Mouse (Mus musculus) embryonic facial prominence, embryonic 12.5 days (tissue): ENCODE results near the gene Gm13941. TPM values are rescaled to one million over a fixed set of nuclear protein-coding genes. Genes with fewer than 3 reads are reported as not detected.

Source experiments
- ATAC-seq: fragments of 200-750 bp; cut with Nextera tagmentation; 2 replicates; pipeline ENCODE4 v1.8.0; 2017; ENCODE audit not compliant: insufficient number of reproducible peaks, insufficient read depth, low FRiP score, low TSS enrichment
- H3K27ac ChIP-seq: fragments of 300-500 bp; sonication (generic); 2 replicates; pipeline ENCODE4 v1.5.1; 2016; ENCODE audit warnings: mild to moderate bottlenecking
- H3K27me3 ChIP-seq: fragments of 300-500 bp; sonication (generic); 2 replicates; pipeline ENCODE4 v1.6.1; 2016; ENCODE audit warnings: mild to moderate bottlenecking, moderate library complexity
- H3K36me3 ChIP-seq: fragments of 300-500 bp; sonication (generic); 2 replicates; pipeline ENCODE4 v1.6.1; 2016; ENCODE audit warnings: mild to moderate bottlenecking
- H3K4me1 ChIP-seq: fragments of 300-500 bp; sonication (generic); 2 replicates; pipeline ENCODE4 v1.6.1; 2016
- H3K4me2 ChIP-seq: fragments of 300-500 bp; sonication (generic); replicated peaks from 2 replicates; pipeline ENCODE4 v1.6.1; 2016; ENCODE audit warnings: mild to moderate bottlenecking, moderate library complexity
- H3K4me3 ChIP-seq: fragments of 300-500 bp; sonication (generic); 2 replicates; pipeline ENCODE4 v1.5.1; 2016; ENCODE audit warnings: mild to moderate bottlenecking
- H3K9ac ChIP-seq: fragments of 300-500 bp; sonication (generic); 2 replicates; pipeline ENCODE4 v1.6.1; 2016; ENCODE audit warnings: mild to moderate bottlenecking, moderate library complexity
- H3K9me3 ChIP-seq: fragments of 300-500 bp; sonication (generic); 2 replicates; pipeline ENCODE4 v1.6.1; 2016; ENCODE audit warnings: mild to moderate bottlenecking, moderate library complexity
- WGBS: fragments of 180-500 bp; shearing (Covaris S2); methylation state at CpG from one replicate; pipeline ENCODE4 v1.1.7; 2016; 5-methylcytosine and 5-hydroxymethylcytosine counted together
- polyA plus RNA-seq: library from polyadenylated mRNA; unstranded; fragments of >200 nt; fragmentation: Nextera tagmentation; extraction: Ambion mirVana; gene quantifications from 2 replicates; pipeline ENCODE4 v1.2.1, GENCODE M21; 2016

Gm13941 gene
- polyA plus RNA-seq = not detected in 2 replicates

DNA sequence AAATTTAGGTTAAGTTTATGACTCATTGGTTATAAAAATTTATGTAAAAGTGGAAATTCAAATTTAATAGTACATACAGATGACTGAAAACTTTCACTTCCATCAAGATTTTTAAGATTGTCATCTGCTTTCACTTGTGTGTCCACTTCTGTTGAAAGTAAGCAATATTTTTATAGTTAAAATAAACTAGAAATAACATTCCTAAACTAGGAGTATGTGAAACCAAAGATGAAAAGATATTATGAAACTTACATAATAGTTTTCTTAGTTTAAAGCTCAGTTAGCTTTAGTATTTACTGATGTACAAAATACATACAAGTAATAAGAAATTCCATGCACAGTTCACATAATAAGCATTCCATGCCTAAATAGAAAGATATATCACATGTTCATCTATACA, at the start of gene Gm13941:
Gene Gm13941 (minus strand): TSS at position 101 of the 400 bp plus-strand sequence.
- Histone ChIP-seq H3K9ac (no peak within 1 kb of the TSS), H3K27ac (no peak within 1 kb of the TSS), H3K9me3 (no peaks in the 10 kb centered on the region), H3K27me3 (no peaks in the 10 kb centered on the region), H3K36me3 (no peaks in the 10 kb centered on the region), H3K4me3 (no peak within 1 kb of the TSS), H3K4me2 (no peak within 1 kb of the TSS), H3K4me1 (no peaks in the 10 kb centered on the region)
- no peak for ATAC-seq

DNA sequence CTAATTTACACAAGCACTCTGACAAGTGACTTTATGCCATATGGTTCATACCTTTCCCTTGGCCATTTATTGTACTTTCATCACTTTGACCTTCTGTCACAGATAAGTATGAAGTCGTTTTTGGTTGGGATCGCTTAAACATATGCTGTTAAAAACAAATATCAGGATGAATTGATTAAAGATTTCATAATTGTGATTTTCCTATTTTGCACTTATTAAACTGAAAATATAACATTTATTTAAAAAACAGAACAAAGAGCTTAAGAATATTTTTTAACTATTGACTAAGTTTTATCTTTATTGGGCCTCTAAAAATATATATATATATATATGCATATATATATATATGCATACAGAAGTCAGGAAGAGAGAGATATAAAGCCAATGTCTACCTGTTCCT, 47.1 kb upstream of the Gm13941 start, which contains the start of gene Gm15130:
Gene Gm15130 (minus strand): TSS at position 101 of the 400 bp plus-strand sequence.
- H3K27me3 ChIP-seq = no peaks in the 10 kb centered on the region
- WGBS = 76% methylated on average over 2 of the region's 2 CpGs
- H3K4me3 ChIP-seq = no peak within 1 kb of the TSS
- H3K36me3 ChIP-seq = no peaks in the 10 kb centered on the region
- H3K4me2 ChIP-seq = no peak within 1 kb of the TSS
- no peaks in the 10 kb centered on the region for H3K4me1 ChIP-seq
- H3K27ac ChIP-seq = no peak within 1 kb of the TSS
- no peaks in the 10 kb centered on the region for H3K9me3 ChIP-seq
- no peak within 1 kb of the TSS for H3K9ac ChIP-seq
- ATAC-seq = no peak

DNA sequence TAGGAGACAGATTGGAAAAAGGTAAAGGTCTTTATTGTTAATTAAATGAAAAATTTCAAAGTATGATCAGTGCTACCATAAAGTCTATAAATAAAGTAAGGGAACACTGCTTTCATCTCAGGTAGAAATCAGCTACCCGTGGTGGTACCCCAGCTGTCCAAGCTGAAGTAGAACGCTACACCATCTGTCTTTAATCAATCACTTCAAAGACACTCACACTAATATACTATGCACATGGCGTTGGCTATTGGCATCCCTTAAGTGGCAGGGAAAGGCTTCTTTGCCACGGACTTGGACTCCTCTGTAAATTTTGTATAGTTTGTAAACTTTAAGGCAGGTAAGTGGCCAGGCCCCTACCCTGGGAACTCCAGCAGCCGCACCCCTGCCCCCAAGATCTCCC, 30.0 kb upstream of the Gm13941 start:
- H3K9ac ChIP-seq = no peak overlapping the region
- no peak for ATAC-seq

DNA sequence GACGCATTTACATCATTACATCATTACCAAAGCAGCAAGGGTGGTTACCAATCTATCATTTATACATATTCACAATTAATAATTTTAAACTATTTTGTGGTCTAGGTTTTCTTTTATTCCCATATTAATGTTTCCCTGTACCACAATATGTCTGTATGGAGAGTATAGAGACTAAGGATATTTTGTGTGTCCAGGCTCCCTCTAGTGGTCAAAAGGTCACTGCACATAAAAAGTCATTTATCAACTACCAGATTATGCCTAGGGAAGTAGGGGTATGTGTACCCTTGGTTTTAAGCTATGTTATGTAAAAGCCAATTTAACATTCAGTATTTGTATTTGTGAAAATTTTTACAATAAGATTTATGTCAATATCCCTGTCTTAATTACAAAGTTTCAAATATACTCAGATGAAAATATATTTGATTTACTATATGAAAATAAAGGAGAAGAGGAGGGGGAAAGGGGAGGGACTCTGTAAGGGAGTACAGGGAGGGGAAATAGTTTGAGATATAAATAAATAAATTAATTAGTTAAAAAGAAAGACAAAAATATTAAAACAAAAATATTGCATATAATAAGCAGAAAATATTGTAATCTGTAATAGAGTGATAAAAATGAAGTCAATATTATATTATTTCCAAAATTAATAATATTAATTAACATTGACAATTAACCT, 47.1 kb downstream of the Gm13941 start:
- Histone ChIP-seq H3K27me3 (no peaks in the 10 kb centered on the region), H3K4me2 (no peak overlapping the region), H3K36me3 (no peaks in the 10 kb centered on the region), H3K9me3 (no peaks in the 10 kb centered on the region), H3K4me3 (no peak overlapping the region), H3K27ac (no peak overlapping the region), H3K4me1 (no peaks in the 10 kb centered on the region), H3K9ac (no peak overlapping the region)
- ATAC-seq = peak; percentile 69; the same call in 1 of the 2 replicates
- WGBS = 94% methylated on average over 1 of the region's 1 CpGs

More for the DNA sequence above, 30.0 kb upstream of the Gm13941 start:
- Histone ChIP-seq H3K27me3 (no peaks in the 10 kb centered on the region), H3K4me1 (no peaks in the 10 kb centered on the region), H3K27ac (no peak overlapping the region), H3K9me3 (no peaks in the 10 kb centered on the region), H3K36me3 (no peaks in the 10 kb centered on the region), H3K4me2 (no peak overlapping the region), H3K4me3 (no peak overlapping the region)
- 45% methylated on average over 5 of the region's 5 CpGs for WGBS

Other genes with a start within 250 kb of the Gm13941 start
- gene Ano3, start 155.1 kb downstream of the Gm13941 start, polyA plus RNA-seq = 0.34 and 0.69 TPM in 2 replicates
- not detected in 2 replicates for gene Gm15130, start 47.0 kb upstream of the Gm13941 start, polyA plus RNA-seq
- gene 4930430A15Rik, start 123.6 kb upstream of the Gm13941 start, polyA plus RNA-seq = not detected in 2 replicates
- not detected in 2 replicates for gene Olfr1275, start 129.3 kb upstream of the Gm13941 start, polyA plus RNA-seq
- gene Olfr1276, start 148.5 kb upstream of the Gm13941 start, polyA plus RNA-seq = not detected in 2 replicates
- not detected in 2 replicates for gene Olfr1277, start 168.1 kb upstream of the Gm13941 start, polyA plus RNA-seq
- not detected in 2 replicates for gene Olfr1278, start 184.2 kb upstream of the Gm13941 start, polyA plus RNA-seq
- gene Olfr1279, start 194.7 kb upstream of the Gm13941 start, polyA plus RNA-seq = not detected in 2 replicates
- not detected in 2 replicates for gene Olfr1280, start 208.0 kb upstream of the Gm13941 start, polyA plus RNA-seq
- gene Olfr1281, start 220.5 kb upstream of the Gm13941 start, polyA plus RNA-seq = not detected in 2 replicates
- not detected in 2 replicates for gene Olfr1282, start 230.1 kb upstream of the Gm13941 start, polyA plus RNA-seq